In genomic region chr5:147235406-147236309, GRCm38 (mm10) we compare ENCODE assay signal across 26 mouse cellular contexts. TPM values are rescaled to one million over a fixed set of nuclear protein-coding genes. Genes with fewer than 3 reads are reported as not detected.
A peak's percentile ranks its signal among the peaks of the same experiment; 100 is the strongest.
DNase-seq lines count a peak whose midpoint lies in the region; ATAC-seq and TF ChIP-seq lines count a peak whose summit lies in the region.
"Had no signal": no experiment of that assay in that cellular context is flagged by ENCODE, and none has a peak within 500 bp of the region (broad histone marks: within the 10 kb centered on the region; RNA-seq: fewer than 3 reads in every experiment).

No protein-coding gene starts in this region.

- no peak for TF ChIP-seq EP300 in stomach, postnatal 0 days (optimal IDR thresholded peaks at IDR 0.05)

- no peaks in the 10 kb centered on the region for H3K4me1 ChIP-seq in intestine, embryonic 15.5 days (replicated peaks)
- H3K4me1 ChIP-seq in intestine, postnatal 0 days (replicated peaks; ENCODE audit: control insufficient read depth, insufficient read depth, low read length), result no peaks in the 10 kb centered on the region
- peaks cover 7% of the 10 kb centered on the region; the same call in 1 of the 2 replicates for H3K4me1 ChIP-seq in small intestine, adult 2 months (ENCODE audit: control insufficient read depth, insufficient read depth, insufficient read length, low read length)
- H3K4me1 ChIP-seq in stomach, postnatal 0 days (replicated peaks; ENCODE audit: control insufficient read depth, insufficient read depth), result no peaks in the 10 kb centered on the region
- peaks cover 4% of the 10 kb centered on the region; the same call in 1 of the 2 replicates for H3K4me1 ChIP-seq in hindbrain, embryonic 10.5 days (replicated peaks)
- H3K4me1 ChIP-seq: embryonic facial prominence, embryonic 12.5 days; forebrain, embryonic 13.5 days had no signal

- H3K27ac ChIP-seq in intestine, embryonic 15.5 days, result no peak overlapping the region
- H3K27ac ChIP-seq in intestine, postnatal 0 days (ENCODE audit: low read depth, low read length), result peak overlapping the region; percentile 51
- H3K27ac ChIP-seq in small intestine, adult 2 months (ENCODE audit: insufficient read depth, low read depth, low read length), result peak overlapping the region; percentile 94
- H3K27ac ChIP-seq in stomach, postnatal 0 days (replicated peaks), result peak overlapping the region; percentile 50; the same call in 1 of the 2 replicates
- H3K27ac ChIP-seq in hindbrain, embryonic 10.5 days, result no peak overlapping the region
- H3K27ac ChIP-seq: embryonic facial prominence, embryonic 10.5 days; embryonic facial prominence, embryonic 12.5 days; forebrain, embryonic 13.5 days had no signal

- no peaks in the 10 kb centered on the region for H3K36me3 ChIP-seq in intestine, embryonic 15.5 days
- H3K36me3 ChIP-seq in intestine, postnatal 0 days (ENCODE audit: control insufficient read depth, insufficient read depth), result no peaks in the 10 kb centered on the region
- H3K36me3 ChIP-seq in small intestine, adult 2 months (ENCODE audit: control insufficient read depth, insufficient read depth, low read length), result no peaks in the 10 kb centered on the region
- H3K36me3 ChIP-seq in stomach, postnatal 0 days (ENCODE audit: control insufficient read depth, insufficient read depth, low read length), result no peaks in the 10 kb centered on the region
- H3K36me3 ChIP-seq in hindbrain, embryonic 10.5 days, result no peaks in the 10 kb centered on the region
- H3K36me3 ChIP-seq: embryonic facial prominence, embryonic 10.5 days; embryonic facial prominence, embryonic 12.5 days; G1E had no signal

- peak; percentile 60 for DNase-seq in stomach, postnatal 0 days (ENCODE audit: low spot score)
- no peak for DNase-seq in spleen, postnatal 36 days (ENCODE audit: low spot score in 2 of 2)
- DNase-seq in layer of hippocampus, adult 9-11 months, result no peak
- no peak for DNase-seq in hindbrain, embryonic 10.5 days (ENCODE audit: low spot score)
- DNase-seq: adrenal gland, adult 8-10 months; adrenal gland, postnatal 14 days; adrenal gland, postnatal 36 days; B cell, adult 2 months; cerebellum, adult 11-12 months; cerebellum, adult 2 months; cerebellum, adult 9-10 months; cerebellum, postnatal 10 days; cerebellum, postnatal 25 days had no signal

- no peaks in the 10 kb centered on the region for H3K9me3 ChIP-seq in intestine, embryonic 15.5 days
- no peaks in the 10 kb centered on the region for H3K9me3 ChIP-seq in intestine, postnatal 0 days (ENCODE audit: control insufficient read depth)
- H3K9me3 ChIP-seq in stomach, postnatal 0 days (ENCODE audit: control insufficient read depth, low read length), result no peaks in the 10 kb centered on the region
- no peaks in the 10 kb centered on the region for H3K9me3 ChIP-seq in hindbrain, embryonic 10.5 days
- H3K9me3 ChIP-seq: embryonic facial prominence, embryonic 10.5 days; embryonic facial prominence, embryonic 12.5 days; forebrain, embryonic 13.5 days; G1E had no signal

- TF ChIP-seq POLR2A in small intestine, adult 2 months (IDR thresholded peaks at IDR 0.05; ENCODE audit: low read depth, low read length), result peak; percentile 39; the same call in 1 of the 2 replicates

- WGBS in intestine, embryonic 15.5 days, result 46% methylated on average over 21 of the region's 21 CpGs
- 30% methylated on average over 21 of the region's 21 CpGs for WGBS in intestine, postnatal 0 days
- 23% methylated on average over 21 of the region's 21 CpGs for WGBS in small intestine, adult 2 months
- 43% methylated on average over 21 of the region's 21 CpGs for WGBS in stomach, postnatal 0 days
- 77% methylated on average over 21 of the region's 21 CpGs for WGBS in hindbrain, embryonic 10.5 days

- H3K4me2 ChIP-seq in intestine, embryonic 15.5 days (replicated peaks), result 0 out of 2 replicates have a peak overlapping the region, but pooled peaks have one; percentile 25
- H3K4me2 ChIP-seq in intestine, postnatal 0 days (replicated peaks; ENCODE audit: low read depth), result peak overlapping the region; percentile 31
- H3K4me2 ChIP-seq in stomach, postnatal 0 days (replicated peaks; ENCODE audit: low read depth), result no peak overlapping the region
- H3K4me2 ChIP-seq: embryonic facial prominence, embryonic 12.5 days; forebrain, embryonic 13.5 days had no signal

- peak; percentile 88 for ATAC-seq in intestine, embryonic 15.5 days
- ATAC-seq in intestine, postnatal 0 days, result peak; percentile 93
- peak; percentile 91 for ATAC-seq in stomach, postnatal 0 days (ENCODE audit: low FRiP score, low TSS enrichment)
- ATAC-seq: activated CD4-positive, CD25-positive, alpha-beta regulatory T cell, adult 4 months; CD4-positive, CD25-positive, alpha-beta regulatory T cell, adult 4 months; forebrain, embryonic 13.5 days; Patski had no signal

- H3K27me3 ChIP-seq in intestine, embryonic 15.5 days (replicated peaks), result 0 out of 2 replicates have a peak, but pooled peaks cover 11% of the 10 kb centered on the region
- H3K27me3 ChIP-seq in intestine, postnatal 0 days (replicated peaks; ENCODE audit: control insufficient read depth, insufficient read depth, low read length), result no peaks in the 10 kb centered on the region
- H3K27me3 ChIP-seq in small intestine, adult 2 months (ENCODE audit: control insufficient read depth, insufficient read depth, low read length), result no peaks in the 10 kb centered on the region
- H3K27me3 ChIP-seq in stomach, postnatal 0 days (ENCODE audit: control insufficient read depth, insufficient read depth, low read length), result no peaks in the 10 kb centered on the region
- H3K27me3 ChIP-seq in hindbrain, embryonic 10.5 days (ENCODE audit: insufficient read depth, poor library complexity, severe bottlenecking), result peaks cover 10% of the 10 kb centered on the region; the same call in 1 of the 2 replicates
- H3K27me3 ChIP-seq: embryonic facial prominence, embryonic 12.5 days had no signal

- no peak overlapping the region for H3K9ac ChIP-seq in intestine, embryonic 15.5 days
- no peak overlapping the region; the same call in 1 of the 2 replicates for H3K9ac ChIP-seq in intestine, postnatal 0 days (ENCODE audit: low read depth, low read length)
- no peak overlapping the region for H3K9ac ChIP-seq in stomach, postnatal 0 days (ENCODE audit: low read length)
- H3K9ac ChIP-seq: embryonic facial prominence, embryonic 12.5 days; forebrain, embryonic 13.5 days had no signal

- no peak overlapping the region for H3K4me3 ChIP-seq in intestine, embryonic 15.5 days (replicated peaks)
- no peak overlapping the region for H3K4me3 ChIP-seq in intestine, postnatal 0 days (ENCODE audit: low read depth, low read length)
- H3K4me3 ChIP-seq in small intestine, adult 2 months (ENCODE audit: low read depth, low read length), result peak overlapping the region; percentile 47
- H3K4me3 ChIP-seq in stomach, postnatal 0 days (ENCODE audit: low read depth, low read length), result no peak overlapping the region
- H3K4me3 ChIP-seq in hindbrain, embryonic 10.5 days, result no peak overlapping the region
- H3K4me3 ChIP-seq: embryonic facial prominence, embryonic 10.5 days; embryonic facial prominence, embryonic 12.5 days; forebrain, embryonic 13.5 days had no signal

- peak; percentile 3; the same call in 1 of the 2 replicates for TF ChIP-seq CTCF in intestine, postnatal 0 days (IDR thresholded peaks at IDR 0.05; ENCODE audit: low read depth)
- no peak for TF ChIP-seq CTCF in small intestine, adult 2 months (IDR thresholded peaks at IDR 0.05; ENCODE audit: extremely low read depth, insufficient read length, insufficient replicate concordance, low read depth, low read length)
- no peak for TF ChIP-seq CTCF in stomach, postnatal 0 days (IDR thresholded peaks at IDR 0.05; ENCODE audit: low read depth)

RNA-seq across cellular contexts. Expression of gene Pdx1, which starts 34.1 kb away (rescaled TPM):
- polyA plus RNA-seq in intestine, embryonic 15.5 days (2015; fragmentation: Nextera tagmentation; extraction: Ambion mirVana), result 5.7 and 5.8 TPM in 2 replicates
- polyA plus RNA-seq in intestine, postnatal 0 days (2015; fragmentation: Nextera tagmentation; extraction: Ambion mirVana), result 6.7 and 9.2 TPM in 2 replicates
- polyA plus RNA-seq in small intestine, adult 2 months (2012; rRNA removed), result 0.32 and 65.5 TPM in 2 replicates
- 3.0 and 3.6 TPM in 2 replicates for polyA plus RNA-seq in stomach, postnatal 0 days (2015; fragmentation: Nextera tagmentation; extraction: Ambion mirVana)
- not detected in 2 replicates for polyA plus RNA-seq in hindbrain, embryonic 10.5 days (2016; fragmentation: Nextera tagmentation; extraction: Ambion mirVana)
- polyA plus RNA-seq: activated CD4-positive, CD25-positive, alpha-beta regulatory T cell, adult 4 months; CD4-positive, CD25-positive, alpha-beta regulatory T cell, adult 4 months; cerebellum, adult 2 months; cortical plate, adult 2 months; embryonic facial prominence, embryonic 10.5 days; embryonic facial prominence, embryonic 12.5 days; embryonic facial prominence, embryonic 14.5 days; forebrain, embryonic 11.5 days; forebrain, embryonic 13.5 days; G1E; Patski had no signal

RNA-seq across cellular contexts. Expression of gene Gsx1, which starts 47.2 kb away (rescaled TPM):
- not detected in 2 replicates for polyA plus RNA-seq in intestine, embryonic 15.5 days (2015; fragmentation: Nextera tagmentation; extraction: Ambion mirVana)
- not detected in 2 replicates for polyA plus RNA-seq in intestine, postnatal 0 days (2015; fragmentation: Nextera tagmentation; extraction: Ambion mirVana)
- not detected in 2 replicates for polyA plus RNA-seq in small intestine, adult 2 months (2012; rRNA removed)
- not detected in 2 replicates for polyA plus RNA-seq in stomach, postnatal 0 days (2015; fragmentation: Nextera tagmentation; extraction: Ambion mirVana)
- 8.9 and 16.9 TPM in 2 replicates for polyA plus RNA-seq in hindbrain, embryonic 10.5 days (2016; fragmentation: Nextera tagmentation; extraction: Ambion mirVana)
- polyA plus RNA-seq: activated CD4-positive, CD25-positive, alpha-beta regulatory T cell, adult 4 months; CD4-positive, CD25-positive, alpha-beta regulatory T cell, adult 4 months; embryonic facial prominence, embryonic 14.5 days; G1E; Patski had no signal

Comparison
In these comparisons a context has a peak if more than half of its experiments do, and no peak if none do; other contexts are left out.
1. H3K27ac ChIP-seq: peak in intestine, postnatal 0 days (single experiment), small intestine, adult 2 months (single experiment) and stomach, postnatal 0 days (single experiment); none in intestine, embryonic 15.5 days (single experiment) and hindbrain, embryonic 10.5 days (single experiment).
2. Peak in every context shown above with its lines, with median percentiles within 50 percentile points of each other: ATAC-seq.